Mouse (Mus musculus) left cerebral cortex, postnatal 14 days (tissue): ENCODE measurements around the gene Trp53i11. TPM values are rescaled to one million over a fixed set of nuclear protein-coding genes. Genes with fewer than 3 reads are reported as not detected.
A peak's percentile ranks its signal among the peaks of the same experiment; 100 is the strongest.

Experiments
- DNase-seq, 2 experiments: peaks; one replicate each; pipeline ENCODE4 v3.0.0; 2021 to 2022; ENCODE audit warnings: low spot score in 2 of 2, mixed read lengths in 1 of 2
- intact Hi-C: fragments of 180-260 bp; cut with DNase I; formaldehyde crosslinking; loops from one replicate; pipeline ENCODE4 v1.15.1; 2025
- total RNA-seq, 2 experiments: library from RNA; stranded (reverse); gene quantifications; 2 replicates each; pipeline ENCODE4 v1.2.3; 2021

Gene Trp53i11
- total RNA-seq, 2 experiments from 2014 or later = 58.3 to 58.8 TPM

GRCm38 (mm10) chr2:93166734-93167406 lies 20.5 kb upstream of the Trp53i11 start:
- intact Hi-C loops = loop anchor here (5.0 kb wide), 1 partner anchor 55 kb away; no protein-coding TSS in a partner anchor
- DNase-seq = peak; percentile 30 to 65

GRCm38 (mm10) chr2:93170156-93170844 lies 17.0 kb upstream of the Trp53i11 start:
- peak in 1 of 2 experiments; percentile 33 for DNase-seq

GRCm38 (mm10) chr2:93170845-93171200 lies 16.5 kb upstream of the Trp53i11 start:
- DNase-seq = no peak

More at GRCm38 (mm10) chr2:93170156-93170844, 17.0 kb upstream of the Trp53i11 start:
- intact Hi-C loops = no loop called here

GRCm38 (mm10) chr2:93171929-93172328 lies 15.4 kb upstream of the Trp53i11 start:
- no peak for DNase-seq
- intact Hi-C loops = no loop called here

More at GRCm38 (mm10) chr2:93170845-93171200, 16.5 kb upstream of the Trp53i11 start:
- intact Hi-C loops = no loop called here

GRCm38 (mm10) chr2:93172460-93172859 lies 14.9 kb upstream of the Trp53i11 start:
- DNase-seq = no peak
- intact Hi-C loops = no loop called here

GRCm38 (mm10) chr2:93174159-93174558 lies 13.2 kb upstream of the Trp53i11 start:
- intact Hi-C loops = no loop called here
- DNase-seq = no peak

- intact Hi-C loops = no loop called here
- DNase-seq = no peak
Measured at GRCm38 (mm10) chr2:93175278-93175677, 12.1 kb upstream of the Trp53i11 start.

GRCm38 (mm10) chr2:93175721-93176120 lies 11.6 kb upstream of the Trp53i11 start:
- intact Hi-C loops = no loop called here
- no peak for DNase-seq

GRCm38 (mm10) chr2:93176193-93176798 lies 11.1 kb upstream of the Trp53i11 start:
- no peak for DNase-seq
- intact Hi-C loops = no loop called here

- intact Hi-C loops = no loop called here
- no peak for DNase-seq
Measured at GRCm38 (mm10) chr2:93176871-93177667, 10.3 kb upstream of the Trp53i11 start.

- intact Hi-C loops = no loop called here
- no peak for DNase-seq
Measured at GRCm38 (mm10) chr2:93177668-93178312, 9.6 kb upstream of the Trp53i11 start.

- no peak for DNase-seq
Measured at GRCm38 (mm10) chr2:93178313-93178677, 9.1 kb upstream of the Trp53i11 start.

GRCm38 (mm10) chr2:93179603-93180002 lies 7.7 kb upstream of the Trp53i11 start:
- intact Hi-C loops = no loop called here
- DNase-seq = no peak

More at GRCm38 (mm10) chr2:93178313-93178677, 9.1 kb upstream of the Trp53i11 start:
- intact Hi-C loops = no loop called here

- intact Hi-C loops = no loop called here
- peak in 1 of 2 experiments; percentile 73 for DNase-seq
Measured at GRCm38 (mm10) chr2:93180077-93180844, 7.1 kb upstream of the Trp53i11 start.

GRCm38 (mm10) chr2:93182859-93183258 lies 4.5 kb upstream of the Trp53i11 start:
- intact Hi-C loops = no loop called here

GRCm38 (mm10) chr2:93188020-93188760 lies 842 bp downstream of the Trp53i11 start:
- DNase-seq = no peak
- intact Hi-C loops = loop anchor here (5.0 kb wide), 1 partner anchor 281 kb away; no protein-coding TSS in a partner anchor

More at GRCm38 (mm10) chr2:93182859-93183258, 4.5 kb upstream of the Trp53i11 start:
- DNase-seq = no peak

GRCm38 (mm10) chr2:93188761-93189458 lies 1.6 kb downstream of the Trp53i11 start:
- intact Hi-C loops = loop anchor here (5.0 kb wide), 1 partner anchor 282 kb away; no protein-coding TSS in a partner anchor
- DNase-seq = peak in 1 of 2 experiments; percentile 65
